Mouse (Mus musculus) lung, postnatal 0 days (tissue): ENCODE measurements at regions not wholly inside any gene's neighbourhood (a gene's known extent, or its start where the extent isn't known, plus 50 kb on each side); places are given as distances from the start of the nearest gene placed in this dataset.

ENCODE experiments used
- CTCF ChIP-seq: IDR thresholded peaks from 2 replicates; pipeline ENCODE4 v1.5.1; 2016; ENCODE audit warnings: antibody characterized with exemption, mild to moderate bottlenecking
- EP300 ChIP-seq: IDR thresholded peaks from 2 replicates; pipeline ENCODE4 v1.6.1; 2016; ENCODE audit warnings: antibody characterized with exemption, mild to moderate bottlenecking, control low read depth

GRCm38 (mm10) chr8:115522527-115522926 lies 185.1 kb downstream of the Maf start:
- TF ChIP-seq CTCF (no peak), EP300 (no peak)
